Mouse (Mus musculus) right cerebral cortex, postnatal 14 days (tissue): ENCODE measurements around the gene Tnrc6b.
"Not testable (repeated sequence)": the region's sequence is repeated elsewhere in the genome, so short reads cannot be mapped to it uniquely, and the experiment has no call there.

Experiments
- DNase-seq: peaks from one replicate; pipeline ENCODE4 v3.0.0; 2022

Gene Tnrc6b

DNA sequence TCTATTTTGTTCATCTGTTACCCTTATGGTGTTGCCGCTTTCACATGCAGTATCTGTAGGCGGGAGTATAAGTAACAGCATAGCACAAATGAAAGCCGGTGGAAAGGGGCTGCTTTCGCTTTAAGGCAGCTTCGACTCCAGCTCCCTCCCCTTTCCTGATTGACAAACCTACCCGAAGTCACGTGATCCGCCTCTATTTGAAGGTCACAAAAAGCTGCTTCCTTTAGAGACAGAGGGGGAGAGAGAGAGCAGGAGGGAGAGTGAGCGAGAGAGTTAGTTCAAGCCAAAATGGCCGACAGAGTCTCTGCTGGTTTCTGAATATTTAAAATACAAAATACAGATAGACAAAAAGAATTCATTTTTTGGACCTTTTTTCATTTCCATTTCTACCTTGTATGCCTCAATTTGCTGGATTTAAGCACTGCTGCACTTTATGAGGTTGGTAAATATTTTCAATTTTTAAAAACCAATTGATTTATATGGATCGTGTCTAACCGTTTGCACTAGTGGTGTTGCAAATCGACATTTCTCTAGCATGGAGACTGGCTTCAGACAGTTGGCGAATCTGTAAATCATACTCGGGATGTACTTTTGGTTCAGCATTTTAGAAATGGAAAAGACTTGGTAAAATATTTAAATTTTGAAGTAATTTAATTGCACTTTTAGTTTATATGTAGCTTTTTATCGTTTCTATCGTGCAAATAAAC is 87.4 kb downstream of the Tnrc6b start:
- peak; percentile 84 for DNase-seq

DNA sequence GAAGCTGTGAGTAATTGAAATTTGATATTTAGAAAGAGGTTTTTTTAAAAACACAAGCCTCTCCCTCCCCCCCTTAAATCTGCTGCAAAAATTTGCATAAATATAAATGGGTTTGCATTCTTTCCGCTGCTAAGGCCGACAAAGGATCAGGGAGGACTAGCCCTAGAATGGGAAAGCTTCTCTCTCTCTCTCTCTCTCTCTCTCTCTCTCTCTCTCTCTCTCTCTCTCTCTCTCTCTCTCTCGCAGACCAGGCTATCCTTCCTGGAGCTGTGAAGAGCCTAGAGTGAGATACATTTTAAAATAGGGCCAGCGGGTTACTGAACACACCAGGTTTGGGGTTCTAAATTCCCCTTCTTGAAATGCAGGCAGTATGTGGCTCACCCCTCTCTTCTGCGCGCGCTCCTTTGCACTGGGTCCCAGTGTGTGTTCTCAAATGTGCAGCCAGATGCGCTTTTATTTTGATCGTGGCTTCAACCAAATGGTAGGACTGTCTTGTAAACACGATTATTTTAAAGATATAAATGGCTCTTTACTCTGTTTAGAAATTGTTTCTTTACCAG is 88.0 kb downstream of the Tnrc6b start:
- peak; percentile 36 for DNase-seq

DNA sequence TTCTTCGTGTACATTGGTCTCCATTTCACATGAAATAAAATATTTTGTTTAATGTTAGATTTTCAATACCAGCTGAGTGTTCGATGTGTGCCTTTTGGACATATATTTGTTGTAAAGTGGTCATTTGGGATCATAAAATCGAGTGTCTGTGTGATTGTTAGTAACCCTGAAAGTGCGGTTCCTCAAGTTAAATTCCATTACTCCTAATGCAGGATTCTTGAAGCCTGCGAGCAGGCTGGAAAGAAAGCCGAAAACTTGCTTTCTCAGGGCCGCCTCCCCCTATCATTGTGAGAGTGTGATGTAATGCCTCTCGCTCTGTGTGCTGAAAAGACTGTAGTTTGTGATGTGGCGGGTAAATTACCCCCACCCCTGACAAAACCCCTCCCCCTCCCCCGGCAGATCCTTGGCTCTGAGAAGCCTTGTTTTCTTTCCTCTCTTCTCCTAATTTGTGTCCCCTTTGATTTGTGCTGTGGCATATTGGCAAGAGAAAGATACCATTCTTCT is 88.6 kb downstream of the Tnrc6b start:
- peak; percentile 21 for DNase-seq

DNA sequence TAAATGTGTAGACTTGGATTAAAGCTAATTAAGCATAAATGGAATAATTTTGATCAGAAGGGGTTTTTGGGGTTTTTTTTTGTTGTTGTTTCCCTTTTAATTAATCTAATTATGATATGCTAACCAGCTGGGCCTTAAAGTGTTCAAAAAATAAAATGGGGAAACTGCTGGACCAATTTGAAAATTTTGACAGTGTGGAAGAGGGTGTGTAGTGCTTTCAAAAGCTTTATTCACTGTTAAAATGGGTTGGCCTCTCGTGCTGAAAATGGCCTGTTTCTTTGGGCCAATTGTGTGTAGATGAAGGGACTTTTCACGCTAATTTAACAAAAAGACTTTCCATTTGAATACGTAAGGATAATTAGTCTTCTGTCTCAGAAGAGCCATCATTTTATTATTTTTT is 89.1 kb downstream of the Tnrc6b start:
- no peak for DNase-seq

DNA sequence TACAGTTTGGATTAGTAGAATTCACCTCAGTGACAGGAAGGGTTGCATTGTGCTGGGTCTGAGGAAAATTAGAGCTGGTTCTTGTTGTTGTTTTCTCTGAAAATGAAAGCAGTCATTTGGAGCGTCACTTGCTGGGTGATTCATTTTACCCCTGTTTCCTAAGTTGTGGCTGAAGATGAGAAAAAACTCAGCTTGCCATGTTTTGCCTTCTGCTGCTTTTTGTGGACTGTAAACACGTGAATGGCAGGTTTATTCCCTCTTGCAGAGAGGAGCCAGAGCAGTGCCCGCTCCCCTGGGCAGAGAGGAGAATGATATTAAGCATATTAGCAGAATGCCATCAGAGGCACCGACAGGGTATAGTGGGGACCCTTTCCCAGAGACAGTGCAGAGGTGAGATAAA is 89.7 kb downstream of the Tnrc6b start:
- no peak for DNase-seq

DNA sequence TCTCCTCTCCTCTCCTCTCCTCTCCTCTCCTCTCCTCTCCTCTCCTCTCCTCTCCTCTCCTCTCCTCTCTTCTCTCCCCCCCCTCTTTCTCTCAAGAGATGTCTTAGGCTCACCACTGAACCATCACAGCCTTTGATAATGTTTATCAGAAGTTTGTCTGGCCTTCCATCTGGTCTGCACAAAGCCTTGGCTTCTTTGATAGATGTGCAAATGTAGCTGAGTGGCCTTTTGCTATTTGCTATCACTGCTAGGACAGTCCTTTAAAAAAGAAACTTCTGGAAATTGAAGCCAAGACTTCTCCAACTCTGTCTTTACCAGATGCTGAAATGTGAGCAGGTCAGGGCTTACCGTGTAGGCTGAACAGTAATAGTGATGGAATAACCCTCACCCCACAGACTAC is 90.5 kb downstream of the Tnrc6b start:
- no peak for DNase-seq

DNA sequence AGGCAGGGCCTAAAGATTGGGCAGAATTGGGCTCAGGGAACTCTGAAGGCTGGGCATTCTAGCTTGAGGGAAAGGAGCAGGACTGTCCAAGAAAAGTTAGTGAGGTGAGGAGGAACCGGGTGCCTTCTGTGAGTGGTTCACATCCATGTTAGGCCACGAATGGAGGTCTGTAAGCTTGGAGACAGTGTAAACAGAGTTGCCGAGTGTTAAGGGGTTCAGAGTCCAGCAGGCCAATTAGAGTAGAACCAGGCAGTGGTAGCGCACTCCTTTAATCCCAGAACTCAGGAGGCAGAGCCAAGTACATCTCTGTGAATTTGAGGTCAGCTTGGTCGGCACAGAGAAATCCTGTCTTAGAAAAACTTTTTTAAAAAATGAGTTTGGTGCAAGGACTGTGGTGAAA is 96.0 kb downstream of the Tnrc6b start:
- no peak for DNase-seq

DNA sequence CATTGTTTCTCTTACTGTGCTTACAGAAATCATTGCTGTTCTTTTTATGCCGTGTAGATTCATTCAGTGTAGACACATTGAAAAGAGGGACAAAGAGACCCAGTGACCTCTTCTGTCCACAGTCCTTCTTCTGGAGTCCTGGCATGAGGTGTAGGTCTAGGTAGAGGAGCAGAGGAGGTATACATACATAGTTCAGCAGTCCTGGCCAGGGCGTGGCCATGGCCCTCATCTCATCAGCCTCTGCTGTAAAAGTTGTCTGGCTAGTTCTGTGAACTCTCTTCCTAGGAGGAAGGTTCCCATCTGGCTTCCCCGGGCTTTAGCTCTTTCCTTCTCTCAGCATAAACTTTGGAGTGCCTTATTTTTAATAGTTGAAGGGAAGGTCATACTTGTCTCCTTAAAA is 99.1 kb downstream of the Tnrc6b start:
- DNase-seq, result no peak

DNA sequence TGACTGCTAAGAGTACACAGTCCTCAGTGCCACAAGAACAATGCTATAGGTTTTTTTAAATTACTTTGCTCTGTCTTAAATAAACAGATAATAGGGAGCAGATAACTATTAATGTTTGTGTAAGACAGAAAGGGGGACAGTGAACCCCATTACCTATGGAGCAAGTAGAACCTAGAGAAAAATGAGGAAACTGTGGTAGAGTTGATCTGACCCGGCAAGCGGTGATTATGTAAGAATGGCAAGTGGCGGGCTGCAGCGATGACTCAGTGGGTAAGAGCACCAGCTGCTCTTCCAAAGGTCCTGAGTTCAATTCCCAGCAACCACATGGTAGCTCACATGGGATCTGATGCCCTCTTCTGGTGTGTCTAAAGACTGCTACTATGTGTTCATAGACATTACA is 101.7 kb downstream of the Tnrc6b start:
- no peak for DNase-seq

DNA sequence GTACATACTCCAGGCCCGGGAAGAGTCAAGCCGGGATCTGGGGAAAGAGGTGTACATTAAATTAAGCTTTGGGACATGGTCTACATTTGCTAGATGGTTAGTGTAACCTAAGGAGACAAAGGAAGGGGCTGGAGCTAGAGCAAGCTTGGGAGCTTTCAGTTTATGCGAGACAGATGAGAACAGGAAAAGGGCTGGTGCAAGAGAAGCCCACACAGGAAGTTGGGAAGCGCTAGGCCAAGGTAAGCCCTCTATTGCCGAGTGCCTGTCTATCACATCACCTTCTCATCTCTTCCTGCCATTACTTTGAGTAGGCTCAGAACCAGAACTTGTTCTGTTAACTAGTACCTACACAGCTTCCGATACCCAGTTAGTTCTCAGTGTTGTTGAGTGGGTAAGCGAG is 103.7 kb downstream of the Tnrc6b start:
- DNase-seq, result no peak

DNA sequence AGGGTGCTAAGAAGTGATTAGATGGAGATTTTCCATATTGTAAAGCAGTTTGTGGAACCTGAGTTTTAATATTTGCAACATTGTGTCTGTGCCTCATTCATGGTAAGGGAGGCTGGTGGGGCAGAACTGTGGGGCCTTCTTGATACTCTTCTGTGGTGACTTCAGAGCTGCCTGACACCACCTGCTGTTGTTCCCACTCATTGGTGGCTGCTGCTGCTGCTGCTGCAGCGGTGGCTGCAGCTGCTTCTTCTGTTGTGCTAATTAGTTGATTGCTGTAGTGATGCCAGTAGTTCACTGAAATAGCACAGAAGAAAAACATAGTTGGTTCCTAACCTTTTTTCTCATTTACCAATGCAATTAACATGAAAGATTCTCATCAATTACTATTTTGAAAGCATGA is 111.2 kb downstream of the Tnrc6b start:
- no peak for DNase-seq

DNA sequence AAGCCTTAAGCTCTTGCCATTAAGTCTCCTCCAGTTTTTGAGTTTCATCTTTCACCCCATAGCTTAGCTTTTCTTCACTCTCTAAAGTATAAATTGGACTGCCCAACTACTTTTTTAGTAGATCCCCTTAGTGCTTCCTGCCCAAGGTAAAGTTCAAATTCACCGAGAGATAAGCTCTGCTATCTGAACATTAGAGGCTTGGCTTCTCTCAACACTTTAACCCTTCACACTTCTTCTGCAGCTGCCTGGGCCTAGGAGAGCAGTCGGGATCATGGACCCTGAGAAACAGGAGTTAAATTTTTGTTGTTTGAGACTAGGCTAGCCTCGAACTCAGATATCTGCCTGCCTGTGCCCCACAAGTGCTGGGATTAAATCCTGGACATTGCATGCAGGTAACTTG is 120.1 kb downstream of the Tnrc6b start:
- DNase-seq, result no peak

DNA sequence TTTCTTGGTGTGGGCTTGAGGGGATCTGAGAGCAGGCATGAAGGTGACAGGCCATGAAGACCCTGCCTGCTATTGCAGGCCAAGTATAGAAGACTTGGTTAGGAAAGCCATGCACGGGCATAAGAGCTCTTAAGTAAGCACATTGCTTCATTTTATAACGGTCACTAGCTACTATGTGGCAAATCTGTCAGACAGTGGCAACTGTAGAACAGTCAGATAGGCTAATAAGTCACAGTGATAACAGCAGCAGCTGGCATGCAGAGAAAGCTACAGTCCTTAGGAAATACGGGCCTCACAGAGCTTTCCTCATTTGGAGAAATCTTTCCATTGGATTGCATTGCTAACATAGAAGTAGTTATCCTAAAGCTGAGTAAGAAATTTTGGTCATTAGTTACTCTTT is 121.7 kb downstream of the Tnrc6b start:
- DNase-seq, result no peak

DNA sequence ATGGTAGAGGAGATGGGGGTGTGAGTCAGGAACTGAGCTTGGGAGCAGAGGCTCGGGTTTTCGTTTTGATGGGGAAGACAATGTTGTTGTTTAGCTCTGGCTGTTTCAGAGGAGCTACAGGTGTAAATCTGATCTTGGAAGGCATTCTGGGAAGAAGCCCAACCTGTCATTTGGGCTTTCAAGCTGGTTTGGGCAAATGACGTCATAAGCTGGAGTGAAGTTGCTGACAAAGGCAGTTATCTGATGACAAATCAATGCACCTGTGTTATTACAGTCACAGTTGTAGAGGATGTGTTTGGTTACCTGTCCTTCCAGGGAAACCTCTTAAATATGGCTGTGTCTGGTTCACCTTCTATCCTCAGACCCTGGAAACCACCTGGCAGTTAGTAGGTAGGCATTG is 125.1 kb downstream of the Tnrc6b start:
- no peak for DNase-seq

DNA sequence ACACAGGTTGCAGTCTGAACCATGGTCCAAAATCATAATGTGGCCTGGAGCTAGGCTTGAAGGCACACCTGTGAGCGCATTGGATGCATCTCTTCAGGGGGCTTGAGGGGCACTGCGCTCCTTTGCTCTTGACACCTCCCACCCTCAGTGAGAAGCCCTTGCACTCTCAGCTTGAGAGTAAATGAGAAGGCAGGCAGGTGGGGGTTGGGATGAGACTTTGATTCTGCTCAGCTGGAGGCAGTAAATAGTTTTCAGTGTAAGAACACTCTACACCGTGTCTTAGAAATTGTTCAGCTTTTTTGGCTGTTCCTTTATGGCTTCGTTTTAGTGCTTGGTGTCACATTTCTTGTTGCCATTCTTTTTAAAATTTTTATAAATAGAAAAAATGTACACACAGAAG is 127.7 kb downstream of the Tnrc6b start:
- no peak for DNase-seq

DNA sequence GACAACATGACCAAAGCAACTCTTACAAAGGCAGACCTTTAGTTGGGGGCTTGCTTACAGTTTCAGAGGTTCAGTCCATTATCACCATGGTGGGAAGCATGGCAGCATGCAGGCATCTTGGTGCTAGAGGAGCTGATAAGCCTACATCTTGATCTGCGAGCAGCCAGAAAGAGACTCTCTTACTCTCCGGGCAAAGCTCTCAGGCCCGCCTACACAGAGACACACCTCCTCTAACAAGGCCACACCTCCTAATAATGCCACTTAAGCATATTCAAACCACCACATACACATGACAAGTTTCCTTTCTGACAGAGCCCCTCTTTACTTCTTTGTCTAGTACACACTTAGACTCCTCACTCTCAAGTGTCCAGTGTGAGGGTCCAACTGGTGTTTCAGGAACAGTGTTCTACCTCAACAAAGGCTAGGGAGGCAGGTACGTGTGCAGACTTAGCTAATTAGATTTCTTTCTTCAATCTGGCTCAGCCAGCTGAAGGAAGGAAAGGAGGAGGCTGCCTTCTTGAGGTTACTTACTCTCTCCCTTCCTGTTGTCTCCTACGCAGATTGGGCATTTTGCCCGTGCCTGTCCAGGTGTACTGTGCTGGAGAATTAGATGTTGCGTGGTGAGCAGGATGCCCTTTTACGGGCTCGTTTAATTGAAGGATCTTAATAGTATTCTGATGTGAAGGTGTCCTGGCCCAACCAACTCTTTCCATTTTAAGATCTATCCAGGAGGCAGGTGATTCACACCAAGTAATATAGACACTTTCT is 128.7 kb downstream of the Tnrc6b start:
- peak; percentile 19 for DNase-seq

DNA sequence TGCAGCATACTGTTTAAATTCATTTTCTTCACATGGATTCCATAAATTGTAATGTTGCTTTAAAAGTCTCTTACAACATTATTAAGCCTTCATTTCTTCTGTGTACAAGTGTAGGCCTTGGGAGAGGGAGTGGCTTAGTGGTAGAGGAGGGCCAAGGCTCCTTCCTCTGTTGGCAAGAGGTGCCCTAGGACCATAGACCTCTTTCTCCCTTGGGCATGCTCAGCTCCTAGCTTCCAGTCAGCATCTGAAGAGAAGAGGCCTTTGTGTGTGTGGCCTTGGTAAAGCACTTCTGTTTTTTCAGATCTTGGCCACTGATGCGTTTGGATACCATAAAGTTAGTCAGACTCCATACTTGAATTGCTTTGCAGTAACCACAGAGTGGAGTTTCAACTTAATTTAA is 133.1 kb downstream of the Tnrc6b start:
- no peak for DNase-seq

DNA sequence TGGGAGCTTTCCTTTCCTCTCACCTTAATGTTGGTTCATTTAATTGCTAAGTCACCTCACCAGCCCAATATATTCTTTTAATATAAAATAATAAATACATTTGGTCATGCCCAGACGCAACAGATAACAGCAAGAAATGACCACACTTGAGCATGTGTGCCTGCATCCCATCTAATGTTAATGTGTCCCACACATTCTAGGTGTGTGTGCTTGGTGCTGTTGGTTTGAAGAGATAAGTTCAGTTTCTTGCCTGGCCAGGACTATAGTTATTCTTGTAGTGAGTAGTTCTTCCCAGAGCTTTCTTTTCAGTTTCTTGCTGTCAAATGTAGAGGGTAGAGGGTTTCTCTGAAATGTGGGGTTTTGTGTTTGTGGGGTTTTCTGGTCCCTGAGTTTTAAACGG is 133.8 kb downstream of the Tnrc6b start:
- DNase-seq, result no peak

DNA sequence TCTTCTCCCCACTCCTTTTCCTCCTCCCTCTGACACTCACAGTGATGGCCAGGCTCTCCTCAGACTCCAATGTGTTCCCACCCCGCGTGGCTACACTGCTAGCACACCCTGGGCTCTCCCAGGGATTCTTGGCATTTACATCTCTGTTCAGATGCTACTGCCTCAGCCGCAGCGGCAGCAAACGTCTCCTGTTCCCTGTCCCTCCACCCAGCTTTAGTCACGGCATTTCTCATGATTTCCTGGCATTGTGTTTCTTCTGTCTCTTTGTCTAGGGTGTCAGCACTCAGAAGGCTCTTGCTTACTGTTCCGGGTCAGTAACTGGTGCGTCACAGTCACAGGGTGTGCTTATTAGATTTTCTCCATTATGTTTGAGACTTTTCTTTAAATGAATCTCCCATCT is 138.9 kb downstream of the Tnrc6b start:
- DNase-seq, result no peak

DNA sequence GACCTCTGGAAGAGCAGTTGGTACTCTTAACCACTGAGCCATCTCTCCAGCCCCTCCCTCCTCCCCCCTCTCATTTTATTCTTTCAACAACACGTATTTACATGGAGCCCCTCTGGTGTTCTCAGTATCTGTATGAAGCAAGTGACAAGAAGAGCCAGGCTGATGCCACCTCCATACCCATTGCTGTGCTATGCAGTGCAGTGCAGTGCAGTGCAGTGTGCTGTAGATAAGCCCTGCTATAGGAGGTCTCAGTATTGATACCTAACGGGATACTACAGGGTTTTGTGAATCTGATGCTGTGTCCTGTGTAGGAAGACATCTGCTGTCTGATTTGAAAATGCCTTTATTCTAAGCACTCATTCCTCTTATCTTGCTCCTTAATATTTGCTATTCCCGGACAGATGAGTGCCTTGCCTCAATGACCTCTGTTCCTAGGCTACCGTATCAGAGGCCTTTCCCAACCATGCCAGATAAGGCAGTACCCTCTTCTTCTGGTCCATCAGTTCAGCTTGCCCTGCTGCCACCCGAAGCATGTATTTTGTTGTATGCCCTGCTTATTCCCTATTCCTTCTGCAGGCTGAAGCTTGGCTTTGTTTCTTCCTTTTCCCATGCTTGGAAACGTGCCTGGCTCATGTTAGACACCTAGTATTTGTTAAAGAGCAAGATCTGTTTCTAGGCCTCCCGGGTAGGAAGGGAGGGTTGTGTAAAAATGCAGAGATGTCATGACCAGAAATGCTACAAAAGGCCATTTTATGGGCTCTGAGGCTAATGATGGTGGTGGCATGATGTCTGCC is 139.8 kb downstream of the Tnrc6b start:
- no peak for DNase-seq

DNA sequence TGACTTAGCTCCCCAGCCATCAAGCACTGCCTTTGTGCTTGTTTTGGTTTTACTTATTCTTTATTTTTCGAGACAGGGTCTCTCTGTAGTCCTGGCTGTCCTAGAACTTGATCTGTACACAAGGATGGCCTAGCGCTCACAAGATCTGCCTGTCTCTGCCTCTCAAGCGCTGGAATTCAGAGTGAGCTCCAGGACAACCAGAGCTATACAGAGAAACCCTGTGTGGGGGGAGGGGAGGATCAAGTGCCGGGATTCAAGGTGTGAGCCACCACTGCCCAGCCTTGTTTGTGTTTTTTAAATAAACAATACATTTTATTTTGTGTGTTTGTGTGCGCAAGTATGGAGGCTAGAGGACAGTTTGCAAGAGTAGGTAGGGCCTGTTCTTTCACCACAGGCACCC is 141.0 kb downstream of the Tnrc6b start:
- DNase-seq, result no peak

DNA sequence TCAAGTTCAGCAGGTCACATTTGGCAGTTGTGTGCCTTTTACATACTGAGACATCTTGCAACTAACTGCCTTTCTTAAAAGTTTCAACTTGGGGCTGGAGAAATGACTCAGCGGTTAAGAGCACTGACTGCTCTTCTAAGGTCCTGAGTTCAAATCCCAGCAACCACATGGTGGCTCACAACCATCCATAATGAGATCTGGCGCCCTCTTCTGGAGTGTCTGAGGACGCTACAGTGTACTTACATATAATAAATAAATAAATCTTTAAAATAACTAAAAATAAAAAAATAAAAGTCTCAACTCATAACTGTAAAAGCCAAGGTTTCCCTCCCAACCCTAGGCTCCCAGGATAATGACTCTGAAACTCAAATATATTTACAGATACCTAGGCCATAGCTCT is 141.4 kb downstream of the Tnrc6b start:
- not testable (repeated sequence) for DNase-seq

DNA sequence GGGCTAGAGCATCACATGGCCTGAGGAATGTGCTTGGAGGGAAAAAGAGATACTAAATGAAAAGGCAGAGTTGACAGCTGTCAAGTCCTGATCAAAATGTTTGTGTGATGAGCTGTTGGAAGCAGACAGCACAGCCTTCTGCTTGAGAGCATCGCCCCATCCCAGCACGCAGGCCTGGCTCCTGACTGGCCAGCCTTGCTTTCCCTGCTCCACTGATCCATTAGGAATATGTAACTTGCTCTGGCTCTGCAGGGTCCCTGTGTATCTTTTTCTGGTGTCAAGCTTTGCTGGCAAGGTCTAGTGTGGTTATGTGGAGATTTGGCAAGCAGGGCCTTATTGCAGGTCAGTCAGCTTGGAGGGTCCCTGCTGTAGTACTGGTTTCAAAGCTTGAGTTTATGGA is 148.3 kb downstream of the Tnrc6b start:
- DNase-seq, result no peak
